Mouse (Mus musculus): ENCODE measurements around the gene 1500011B03Rik.

DNA sequence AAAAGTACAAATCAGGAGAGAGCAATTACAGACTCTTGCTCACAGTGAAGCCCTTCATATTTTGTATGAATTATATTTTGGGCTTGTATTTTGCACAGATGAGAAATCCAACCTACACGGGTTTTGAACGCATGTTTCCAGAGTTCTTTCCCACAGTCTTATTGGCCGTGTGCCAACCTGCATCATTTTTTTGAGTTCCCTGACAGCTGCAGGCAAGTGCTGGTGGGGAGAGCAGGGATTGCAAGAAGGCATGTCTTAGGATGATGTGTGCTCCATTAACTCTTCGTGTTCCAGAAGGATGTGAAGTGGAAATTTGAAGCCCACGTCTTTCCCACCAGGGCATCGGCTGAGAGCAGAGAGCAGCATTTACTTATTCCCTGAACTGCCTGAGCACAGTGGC is 6.7 kb downstream of the 1500011B03Rik start:
- TF ChIP-seq GATA1 (IDR thresholded peaks at IDR 0.05; ENCODE audit: borderline replicate concordance, low read length) = no peak
- TF ChIP-seq FLI1 (IDR thresholded peaks at IDR 0.05; ENCODE audit: low read length) = no peak
